Mouse (Mus musculus): ENCODE measurements around the gene Lepr. TPM values are rescaled to one million over a fixed set of nuclear protein-coding genes. Genes with fewer than 3 reads are reported as not detected.

The Lepr gene
- polyA plus RNA-seq, 1 experiment from 2014 or later, result 1.1 TPM

DNA sequence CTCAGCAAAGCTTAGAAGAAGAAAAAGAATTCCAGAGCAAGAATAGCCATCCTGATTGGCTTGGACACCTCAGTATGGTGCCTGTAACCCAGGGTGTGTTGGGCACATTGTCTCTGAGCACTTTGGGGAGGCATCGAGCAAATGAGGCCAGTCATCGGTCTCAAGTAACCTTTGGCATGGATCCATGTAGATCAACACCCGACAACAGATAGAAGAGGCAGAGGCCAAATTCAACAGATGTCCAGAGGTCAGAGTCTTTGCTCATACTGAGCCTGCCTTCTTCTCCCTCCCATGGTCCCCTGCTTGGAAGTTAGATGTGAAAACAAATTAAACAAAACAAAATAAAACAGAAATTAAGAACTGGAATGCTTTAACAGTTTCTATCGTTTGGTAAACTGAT, 6.8 kb upstream of the Lepr start:
- Histone ChIP-seq H3K9ac (ENCODE audit: low read depth, low read length) (no peak overlapping the region), H3K4me1 (ENCODE audit: control insufficient read depth, insufficient read depth, low read length) (no peaks in the 10 kb centered on the region), H3K9me3 (ENCODE audit: control insufficient read depth, low read length) (no peaks in the 10 kb centered on the region), H3K27me3 (replicated peaks; ENCODE audit: control insufficient read depth, insufficient read depth, low read length) (no peaks in the 10 kb centered on the region), H3K27ac (ENCODE audit: low read length) (no peak overlapping the region), H3K4me3 (ENCODE audit: low read length) (no peak overlapping the region), H3K36me3 (ENCODE audit: control insufficient read depth, insufficient read depth, low read length) (no peaks in the 10 kb centered on the region), H3K4me2 (ENCODE audit: low read depth, low read length) (no peak overlapping the region)
- WGBS, result 73% methylated on average over 4 of the region's 4 CpGs
- ATAC-seq, result no peak

DNA sequence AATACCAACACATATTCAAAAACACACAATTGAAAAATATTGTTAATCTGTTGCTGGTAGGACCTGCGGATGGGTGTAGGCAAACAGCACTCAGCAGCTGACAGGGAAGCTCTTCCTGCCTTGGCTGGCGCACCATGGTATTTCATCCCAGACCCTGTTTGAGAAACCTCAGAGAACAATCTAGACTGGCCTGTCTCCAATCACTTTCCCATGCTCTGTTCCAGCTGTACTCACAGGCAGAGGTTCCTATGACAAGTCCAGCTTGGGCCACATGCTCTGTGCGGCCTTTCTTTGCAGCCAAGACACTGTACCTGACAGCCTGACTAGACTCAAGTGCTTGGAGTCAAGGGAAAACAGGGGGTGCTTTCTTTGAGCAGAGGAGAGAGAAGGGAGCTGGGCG, 6.1 kb upstream of the Lepr start:
- Histone ChIP-seq H3K36me3 (ENCODE audit: control insufficient read depth, insufficient read depth, low read length) (no peaks in the 10 kb centered on the region), H3K4me2 (ENCODE audit: low read depth, low read length) (no peak overlapping the region), H3K27ac (ENCODE audit: low read length) (no peak overlapping the region), H3K9me3 (ENCODE audit: control insufficient read depth, low read length) (no peaks in the 10 kb centered on the region), H3K27me3 (replicated peaks; ENCODE audit: control insufficient read depth, insufficient read depth, low read length) (no peaks in the 10 kb centered on the region), H3K9ac (ENCODE audit: low read depth, low read length) (no peak overlapping the region), H3K4me1 (ENCODE audit: control insufficient read depth, insufficient read depth, low read length) (no peaks in the 10 kb centered on the region), H3K4me3 (ENCODE audit: low read length) (no peak overlapping the region)
- WGBS, result 91% methylated on average over 4 of the region's 4 CpGs
- ATAC-seq, result no peak

DNA sequence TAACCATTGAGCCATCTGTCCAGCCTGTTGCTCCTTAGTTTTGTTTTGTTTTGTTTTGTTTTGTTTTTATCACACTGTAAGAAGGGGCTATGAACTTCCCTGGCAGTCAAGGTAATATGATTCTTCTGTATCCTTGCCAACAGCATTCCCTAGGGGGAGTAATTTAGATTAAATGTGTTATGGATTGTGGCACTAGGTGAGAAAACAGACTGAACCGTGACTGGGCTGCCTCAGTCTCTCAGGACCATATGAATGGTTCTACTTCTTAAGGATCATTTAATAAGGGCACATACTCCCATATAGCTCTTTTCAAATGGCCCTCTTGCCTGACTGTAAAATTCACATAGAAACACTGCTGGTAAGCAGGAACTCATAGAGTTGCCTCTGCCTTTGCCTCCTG, 4.6 kb upstream of the Lepr start:
- 30% methylated on average over 1 of the region's 1 CpGs for WGBS
- no peak overlapping the region for H3K27ac ChIP-seq (ENCODE audit: low read length)

DNA sequence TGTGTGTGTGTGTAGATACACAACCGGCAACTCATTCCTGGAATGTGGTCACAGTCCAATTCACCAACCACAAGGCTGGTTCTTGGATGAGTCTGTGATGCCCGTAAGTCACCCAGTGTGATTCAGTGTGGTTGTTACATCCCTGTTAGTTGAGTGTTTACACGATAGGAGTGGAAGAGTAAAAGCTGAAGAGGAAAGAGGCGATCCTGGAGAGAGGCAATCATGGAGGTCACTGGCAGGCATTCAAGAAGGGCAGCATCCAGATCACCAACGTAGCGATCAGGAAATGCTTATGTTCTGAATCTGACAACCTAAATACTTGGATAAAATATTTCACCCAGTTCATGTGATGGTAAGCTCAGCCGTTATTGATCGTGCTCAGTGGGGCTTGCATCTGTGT, 1.9 kb upstream of the Lepr start:
- ATAC-seq, result no peak
- no peak overlapping the region for H3K27ac ChIP-seq (ENCODE audit: low read length)
- H3K9me3 ChIP-seq (ENCODE audit: control insufficient read depth, low read length), result no peaks in the 10 kb centered on the region
- 75% methylated on average over 8 of the region's 8 CpGs for WGBS
- no peak overlapping the region for H3K4me2 ChIP-seq (ENCODE audit: low read depth, low read length)
- no peak overlapping the region for H3K4me3 ChIP-seq (ENCODE audit: low read length)
- peaks cover 10% of the 10 kb centered on the region; the same call in 1 of the 2 replicates for H3K4me1 ChIP-seq (ENCODE audit: control insufficient read depth, insufficient read depth, low read length)
- H3K9ac ChIP-seq (ENCODE audit: low read depth, low read length), result no peak overlapping the region
- no peaks in the 10 kb centered on the region for H3K36me3 ChIP-seq (ENCODE audit: control insufficient read depth, insufficient read depth, low read length)
- peaks cover 8% of the 10 kb centered on the region for H3K27me3 ChIP-seq (replicated peaks; ENCODE audit: control insufficient read depth, insufficient read depth, low read length)

More for the DNA sequence above, 4.6 kb upstream of the Lepr start:
- Histone ChIP-seq H3K9me3 (ENCODE audit: control insufficient read depth, low read length) (no peaks in the 10 kb centered on the region), H3K4me3 (ENCODE audit: low read length) (no peak overlapping the region), H3K4me2 (ENCODE audit: low read depth, low read length) (no peak overlapping the region), H3K36me3 (ENCODE audit: control insufficient read depth, insufficient read depth, low read length) (no peaks in the 10 kb centered on the region), H3K27me3 (replicated peaks; ENCODE audit: control insufficient read depth, insufficient read depth, low read length) (peaks cover 8% of the 10 kb centered on the region), H3K9ac (ENCODE audit: low read depth, low read length) (no peak overlapping the region), H3K4me1 (ENCODE audit: control insufficient read depth, insufficient read depth, low read length) (peaks cover 5% of the 10 kb centered on the region; the same call in 1 of the 2 replicates)
- ATAC-seq, result no peak

GRCm38 (mm10) chr4:101715805-101716204, 1.4 kb upstream of the Lepr start:
- peaks cover 8% of the 10 kb centered on the region for H3K27me3 ChIP-seq (replicated peaks; ENCODE audit: control insufficient read depth, insufficient read depth, low read length)
- no peak overlapping the region for H3K4me2 ChIP-seq (ENCODE audit: low read depth, low read length)
- H3K36me3 ChIP-seq (ENCODE audit: control insufficient read depth, insufficient read depth, low read length), result no peaks in the 10 kb centered on the region
- ATAC-seq, result no peak
- peaks cover 10% of the 10 kb centered on the region; the same call in 1 of the 2 replicates for H3K4me1 ChIP-seq (ENCODE audit: control insufficient read depth, insufficient read depth, low read length)
- no peak overlapping the region for H3K9ac ChIP-seq (ENCODE audit: low read depth, low read length)
- no peak overlapping the region for H3K4me3 ChIP-seq (ENCODE audit: low read length)
- no peak overlapping the region for H3K27ac ChIP-seq (ENCODE audit: low read length)
- H3K9me3 ChIP-seq (ENCODE audit: control insufficient read depth, low read length), result no peaks in the 10 kb centered on the region
- WGBS, result 80% methylated on average over 6 of the region's 6 CpGs

GRCm38 (mm10) chr4:101718991-101719580, 1.9 kb downstream of the Lepr start:
- no peak overlapping the region for H3K4me3 ChIP-seq (ENCODE audit: low read length)
- no peak overlapping the region for H3K27ac ChIP-seq (ENCODE audit: low read length)
- no peak overlapping the region for H3K9ac ChIP-seq (ENCODE audit: low read depth, low read length)
- WGBS, result 14% methylated on average over 5 of the region's 5 CpGs
- no peaks in the 10 kb centered on the region for H3K9me3 ChIP-seq (ENCODE audit: control insufficient read depth, low read length)
- H3K36me3 ChIP-seq (ENCODE audit: control insufficient read depth, insufficient read depth, low read length), result no peaks in the 10 kb centered on the region
- no peak for ATAC-seq
- peaks cover 10% of the 10 kb centered on the region; the same call in 1 of the 2 replicates for H3K4me1 ChIP-seq (ENCODE audit: control insufficient read depth, insufficient read depth, low read length)
- no peak overlapping the region for H3K4me2 ChIP-seq (ENCODE audit: low read depth, low read length)
- H3K27me3 ChIP-seq (replicated peaks; ENCODE audit: control insufficient read depth, insufficient read depth, low read length), result peaks cover 8% of the 10 kb centered on the region

DNA sequence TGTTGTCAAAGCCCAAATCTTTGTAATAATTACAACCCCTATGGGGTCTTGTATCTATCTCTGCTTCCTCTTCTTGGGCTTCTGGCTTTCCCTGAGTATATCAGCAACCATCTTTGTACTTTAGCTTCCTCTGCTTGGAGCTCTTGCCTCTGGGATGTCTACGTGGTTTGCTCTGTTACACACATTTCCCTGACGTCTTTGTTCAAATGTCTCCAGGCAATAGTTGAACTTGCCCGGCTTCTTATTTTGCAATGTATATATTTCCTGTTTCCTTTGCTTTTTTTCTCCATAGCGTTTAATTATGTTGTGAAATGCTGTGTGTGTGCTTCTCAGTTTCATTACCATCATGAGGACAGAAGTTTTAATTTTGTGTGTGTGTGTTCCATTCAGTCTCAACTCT, 4.5 kb downstream of the Lepr start:
- Histone ChIP-seq H3K36me3 (ENCODE audit: control insufficient read depth, insufficient read depth, low read length) (no peaks in the 10 kb centered on the region), H3K4me1 (ENCODE audit: control insufficient read depth, insufficient read depth, low read length) (peaks cover 10% of the 10 kb centered on the region; the same call in 1 of the 2 replicates), H3K4me2 (ENCODE audit: low read depth, low read length) (no peak overlapping the region), H3K27ac (ENCODE audit: low read length) (no peak overlapping the region), H3K9ac (ENCODE audit: low read depth, low read length) (no peak overlapping the region), H3K9me3 (ENCODE audit: control insufficient read depth, low read length) (no peaks in the 10 kb centered on the region), H3K27me3 (replicated peaks; ENCODE audit: control insufficient read depth, insufficient read depth, low read length) (peaks cover 5% of the 10 kb centered on the region; the same call in 1 of the 2 replicates), H3K4me3 (ENCODE audit: low read length) (no peak overlapping the region)
- no peak for ATAC-seq
- 73% methylated on average over 4 of the region's 4 CpGs for WGBS

GRCm38 (mm10) chr4:101741973-101742372, 24.8 kb downstream of the Lepr start:
- Histone ChIP-seq H3K9me3 (ENCODE audit: control insufficient read depth, low read length) (no peaks in the 10 kb centered on the region), H3K27ac (ENCODE audit: low read length) (no peak overlapping the region), H3K27me3 (replicated peaks; ENCODE audit: control insufficient read depth, insufficient read depth, low read length) (no peaks in the 10 kb centered on the region), H3K9ac (ENCODE audit: low read depth, low read length) (no peak overlapping the region), H3K4me2 (ENCODE audit: low read depth, low read length) (no peak overlapping the region), H3K4me1 (ENCODE audit: control insufficient read depth, insufficient read depth, low read length) (no peaks in the 10 kb centered on the region), H3K4me3 (ENCODE audit: low read length) (no peak overlapping the region), H3K36me3 (ENCODE audit: control insufficient read depth, insufficient read depth, low read length) (no peaks in the 10 kb centered on the region)
- no peak for ATAC-seq
- 82% methylated on average over 2 of the region's 2 CpGs for WGBS

- H3K4me1 ChIP-seq (ENCODE audit: control insufficient read depth, insufficient read depth, low read length), result no peaks in the 10 kb centered on the region
- H3K4me2 ChIP-seq (ENCODE audit: low read depth, low read length), result no peak overlapping the region
- no peak overlapping the region for H3K9ac ChIP-seq (ENCODE audit: low read depth, low read length)
- H3K9me3 ChIP-seq (ENCODE audit: control insufficient read depth, low read length), result no peaks in the 10 kb centered on the region
- no peak for ATAC-seq
- H3K27ac ChIP-seq (ENCODE audit: low read length), result no peak overlapping the region
- WGBS, result 91% methylated on average over 4 of the region's 4 CpGs
- no peaks in the 10 kb centered on the region for H3K27me3 ChIP-seq (replicated peaks; ENCODE audit: control insufficient read depth, insufficient read depth, low read length)
- no peaks in the 10 kb centered on the region for H3K36me3 ChIP-seq (ENCODE audit: control insufficient read depth, insufficient read depth, low read length)
- H3K4me3 ChIP-seq (ENCODE audit: low read length), result no peak overlapping the region
Measured at GRCm38 (mm10) chr4:101745534-101745933, 28.3 kb downstream of the Lepr start.

GRCm38 (mm10) chr4:101760490-101760889, 43.3 kb downstream of the Lepr start:
- H3K4me1 ChIP-seq (ENCODE audit: control insufficient read depth, insufficient read depth, low read length), result no peaks in the 10 kb centered on the region
- WGBS, result 88% methylated on average over 5 of the region's 5 CpGs
- H3K9me3 ChIP-seq (ENCODE audit: control insufficient read depth, low read length), result no peaks in the 10 kb centered on the region
- H3K27ac ChIP-seq (ENCODE audit: low read length), result no peak overlapping the region
- no peak overlapping the region for H3K9ac ChIP-seq (ENCODE audit: low read depth, low read length)
- H3K4me3 ChIP-seq (ENCODE audit: low read length), result no peak overlapping the region
- H3K4me2 ChIP-seq (ENCODE audit: low read depth, low read length), result no peak overlapping the region
- ATAC-seq, result no peak
- H3K27me3 ChIP-seq (replicated peaks; ENCODE audit: control insufficient read depth, insufficient read depth, low read length), result no peaks in the 10 kb centered on the region
- no peaks in the 10 kb centered on the region for H3K36me3 ChIP-seq (ENCODE audit: control insufficient read depth, insufficient read depth, low read length)
